8 mouse cellular contexts compared by ENCODE assay signal in the genomic region with DNA sequence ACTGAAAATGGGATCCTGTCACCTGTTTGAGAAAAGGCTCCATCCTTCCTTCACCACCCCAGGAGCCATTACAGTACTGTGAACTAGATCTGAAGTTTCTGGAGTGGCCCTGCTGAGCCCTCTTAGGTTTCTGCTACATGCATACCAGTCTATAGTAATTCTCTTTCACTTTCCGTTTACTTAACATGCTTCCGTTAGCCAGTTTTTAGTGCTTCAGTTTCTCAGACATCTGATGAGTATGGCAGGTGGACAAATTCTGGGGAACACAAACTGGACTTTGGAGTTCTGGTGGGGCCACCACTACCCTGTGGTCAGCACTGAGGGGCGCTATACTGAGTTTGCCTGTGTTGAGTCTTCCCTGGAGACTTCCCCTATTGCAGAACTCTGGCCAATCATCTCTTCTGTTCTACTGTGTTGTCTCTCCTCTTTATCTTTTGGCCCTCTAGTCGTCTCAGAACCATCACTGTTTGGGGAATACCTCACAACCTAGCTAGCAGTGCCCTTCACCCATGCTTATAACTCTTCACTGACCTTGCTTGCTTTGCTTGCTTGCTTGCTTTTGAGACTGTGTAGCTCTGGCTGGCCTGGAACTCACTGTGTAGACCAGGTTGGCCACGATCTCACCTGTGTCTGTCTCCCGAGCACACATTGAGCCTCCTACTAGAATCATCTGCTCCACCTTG. TPM values are rescaled to one million over a fixed set of nuclear protein-coding genes. Genes with fewer than 3 reads are reported as not detected.
A peak's percentile ranks its signal among the peaks of the same experiment; 100 is the strongest.
DNase-seq lines count a peak whose midpoint lies in the region; ATAC-seq and TF ChIP-seq lines count a peak whose summit lies in the region.

No protein-coding gene starts in this region.

- H3K4me2 ChIP-seq in heart, embryonic 15.5 days = peak overlapping the region; percentile 86
- peak overlapping the region; percentile 87 for H3K4me2 ChIP-seq in forebrain, embryonic 11.5 days (ENCODE audit: low read depth, low read length, severe bottlenecking)
- H3K4me2 ChIP-seq in liver, embryonic 12.5 days = peak overlapping the region; percentile 88

- H3K36me3 ChIP-seq in heart, embryonic 15.5 days = peaks cover 20% of the 10 kb centered on the region
- H3K36me3 ChIP-seq in E14TG2a.4 (ENCODE audit: insufficient read depth, low read length) = peaks cover 49% of the 10 kb centered on the region
- H3K36me3 ChIP-seq in forebrain, embryonic 11.5 days (ENCODE audit: control insufficient read depth, insufficient read depth, low read length) = peaks cover 4% of the 10 kb centered on the region; the same call in 1 of the 2 replicates
- peaks cover 35% of the 10 kb centered on the region for H3K36me3 ChIP-seq in liver, embryonic 12.5 days

- H3K4me1 ChIP-seq in heart, embryonic 15.5 days (replicated peaks) = peaks cover 20% of the 10 kb centered on the region
- H3K4me1 ChIP-seq in E14TG2a.4 (replicated peaks; ENCODE audit: low read depth, low read length) = peaks cover 56% of the 10 kb centered on the region
- H3K4me1 ChIP-seq in forebrain, embryonic 11.5 days (replicated peaks; ENCODE audit: control insufficient read depth, insufficient read depth, low read length) = peaks cover 8% of the 10 kb centered on the region; the same call in 1 of the 2 replicates
- H3K4me1 ChIP-seq in liver, embryonic 12.5 days = peaks cover 33% of the 10 kb centered on the region
- H3K4me1 ChIP-seq in olfactory bulb, adult 2 months (ENCODE audit: control insufficient read depth, insufficient read depth, low read length) = peaks cover 7% of the 10 kb centered on the region

- intact Hi-C loops in heart, postnatal 14 days (cut with DNase I) = loop anchor here (5.0 kb wide), 2 partner anchors 48 to 88 kb away; a partner anchor contains a TSS

- peak overlapping the region; percentile 91 for H3K4me3 ChIP-seq in heart, embryonic 15.5 days
- peak overlapping the region; percentile 94 for H3K4me3 ChIP-seq in E14TG2a.4 (replicated peaks; ENCODE audit: low read length)
- H3K4me3 ChIP-seq in forebrain, embryonic 11.5 days (ENCODE audit: low read depth, low read length) = peak overlapping the region; percentile 85
- H3K4me3 ChIP-seq in liver, embryonic 12.5 days = peak overlapping the region; percentile 84
- peak overlapping the region; percentile 96 for H3K4me3 ChIP-seq in olfactory bulb, adult 2 months (ENCODE audit: insufficient read depth, low read depth, low read length)

- H3K9ac ChIP-seq in heart, embryonic 15.5 days = peak overlapping the region; percentile 89
- H3K9ac ChIP-seq in forebrain, embryonic 11.5 days (ENCODE audit: low read length) = peak overlapping the region; percentile 82
- H3K9ac ChIP-seq in liver, embryonic 12.5 days = peak overlapping the region; percentile 87

- H3K27me3 ChIP-seq in heart, embryonic 15.5 days = no peaks in the 10 kb centered on the region
- H3K27me3 ChIP-seq in E14TG2a.4 (ENCODE audit: insufficient read depth, low read length) = no peaks in the 10 kb centered on the region
- H3K27me3 ChIP-seq in forebrain, embryonic 11.5 days (ENCODE audit: control insufficient read depth, insufficient read depth, low read length) = no peaks in the 10 kb centered on the region
- no peaks in the 10 kb centered on the region for H3K27me3 ChIP-seq in liver, embryonic 12.5 days (replicated peaks)

- no peak for DNase-seq in heart, postnatal 14 days
- DNase-seq in forebrain, embryonic 11.5 days (ENCODE audit: low spot score) = no peak
- DNase-seq in cerebellum, adult 8-10 months = no peak
- no peak for DNase-seq in adrenal gland, adult 2 months

- H3K9me3 ChIP-seq in heart, embryonic 15.5 days (replicated peaks) = no peaks in the 10 kb centered on the region
- H3K9me3 ChIP-seq in E14TG2a.4 (ENCODE audit: low read length) = no peaks in the 10 kb centered on the region
- H3K9me3 ChIP-seq in forebrain, embryonic 11.5 days (ENCODE audit: control insufficient read depth, low read length) = no peaks in the 10 kb centered on the region
- no peaks in the 10 kb centered on the region for H3K9me3 ChIP-seq in liver, embryonic 12.5 days (replicated peaks)

- peak; percentile 17; the same call in 1 of the 2 replicates for TF ChIP-seq CTCF in E14TG2a.4 (conservative IDR thresholded peaks at IDR 0.05; ENCODE audit: low read length)
- no peak for TF ChIP-seq CTCF in olfactory bulb, adult 2 months (IDR thresholded peaks at IDR 0.05; ENCODE audit: insufficient read depth, low read depth, low read length)

- WGBS in heart, embryonic 15.5 days = 55% methylated on average over 6 of the region's 6 CpGs
- 81% methylated on average over 6 of the region's 6 CpGs for WGBS in forebrain, embryonic 11.5 days
- WGBS in liver, embryonic 12.5 days (ENCODE audit: insufficient replicate concordance) = 37% methylated on average over 6 of the region's 6 CpGs
- 63% methylated on average over 6 of the region's 6 CpGs for WGBS in olfactory bulb, adult 2 months

- no peak; the same call in 1 of the 2 replicates for ATAC-seq in heart, embryonic 15.5 days (replicated peaks; ENCODE audit: insufficient number of reproducible peaks, insufficient read depth, low FRiP score, low read depth)
- 0 out of 2 replicates have a peak, but pooled peaks have one; percentile 8 for ATAC-seq in forebrain, embryonic 11.5 days (replicated peaks; ENCODE audit: low FRiP score)
- 0 out of 2 replicates have a peak, but pooled peaks have one; percentile 18 for ATAC-seq in liver, embryonic 12.5 days

- peak overlapping the region; percentile 96 for H3K27ac ChIP-seq in heart, embryonic 15.5 days
- no peak overlapping the region for H3K27ac ChIP-seq in forebrain, embryonic 11.5 days (ENCODE audit: low read depth, low read length)
- H3K27ac ChIP-seq in liver, embryonic 12.5 days = peak overlapping the region; percentile 98
- H3K27ac ChIP-seq in olfactory bulb, adult 2 months (ENCODE audit: insufficient read depth, low read depth, low read length) = no peak overlapping the region

- TF ChIP-seq POLR2A in olfactory bulb, adult 2 months (IDR thresholded peaks at IDR 0.05; ENCODE audit: insufficient read depth, low read depth, low read length) = no peak

RNA-seq across cellular contexts. Expression of a gene that starts 0.9 kb away (rescaled TPM):
- polyA plus RNA-seq in heart, embryonic 15.5 days (2015; fragmentation: Nextera tagmentation; extraction: Ambion mirVana) = 64.4 and 82.3 TPM in 2 replicates
- 10 to 100 TPM; 27.3 to 30.5 TPM for total RNA-seq in heart, postnatal 14 days (2021)
- 152 and 157 TPM in 2 replicates for polyA plus RNA-seq in forebrain, embryonic 11.5 days (2014; fragmentation: Nextera tagmentation; extraction: Ambion mirVana)
- 71.6 and 72.0 TPM in 2 replicates for polyA plus RNA-seq in liver, embryonic 12.5 days (2016; fragmentation: Nextera tagmentation; extraction: Ambion mirVana)
- polyA plus RNA-seq in olfactory bulb, adult 2 months (2012; ENCODE audit: insufficient read depth, insufficient read length, low replicate concordance, missing spikeins) = not detected in 2 replicates
- 10 to 100 TPM; 66.6 to 79.3 TPM for total RNA-seq in adrenal gland, adult 2 months (2021)
- 45.7 and 58.2 TPM in 2 replicates for polyA plus RNA-seq in adrenal gland, adult 2 months (2012; rRNA removed)

RNA-seq across cellular contexts. Expression of a gene that starts 14.3 kb away (rescaled TPM):
- 876 and 993 TPM in 2 replicates for polyA plus RNA-seq in heart, embryonic 15.5 days (2015; fragmentation: Nextera tagmentation; extraction: Ambion mirVana)
- total RNA-seq in heart, postnatal 14 days (2021) = 100 to 1,000 TPM; 796 to 815 TPM
- polyA plus RNA-seq in forebrain, embryonic 11.5 days (2014; fragmentation: Nextera tagmentation; extraction: Ambion mirVana) = 5.3 and 6.5 TPM in 2 replicates
- polyA plus RNA-seq in liver, embryonic 12.5 days (2016; fragmentation: Nextera tagmentation; extraction: Ambion mirVana) = 1.7 TPM in 2 replicates
- not detected in 2 replicates for polyA plus RNA-seq in olfactory bulb, adult 2 months (2012; ENCODE audit: insufficient read depth, insufficient read length, low replicate concordance, missing spikeins)
- total RNA-seq in adrenal gland, adult 2 months (2021) = not detected
- not detected in 2 replicates for polyA plus RNA-seq in adrenal gland, adult 2 months (2012; rRNA removed)

RNA-seq across cellular contexts. Expression of a gene that starts 27.0 kb away (rescaled TPM):
- 32.8 and 34.0 TPM in 2 replicates for polyA plus RNA-seq in heart, embryonic 15.5 days (2015; fragmentation: Nextera tagmentation; extraction: Ambion mirVana)
- total RNA-seq in heart, postnatal 14 days (2021) = 10 to 100 TPM; 55.6 to 66.5 TPM
- 19.1 and 20.1 TPM in 2 replicates for polyA plus RNA-seq in forebrain, embryonic 11.5 days (2014; fragmentation: Nextera tagmentation; extraction: Ambion mirVana)
- polyA plus RNA-seq in liver, embryonic 12.5 days (2016; fragmentation: Nextera tagmentation; extraction: Ambion mirVana) = 13.4 and 14.6 TPM in 2 replicates
- polyA plus RNA-seq in olfactory bulb, adult 2 months (2012; ENCODE audit: insufficient read depth, insufficient read length, low replicate concordance, missing spikeins) = not detected in 2 replicates
- 10 to 100 TPM; 63.8 to 65.2 TPM for total RNA-seq in adrenal gland, adult 2 months (2021)
- polyA plus RNA-seq in adrenal gland, adult 2 months (2012; rRNA removed) = 30.6 and 34.0 TPM in 2 replicates

RNA-seq across cellular contexts. Expression of a gene that starts 48.6 kb away (rescaled TPM):
- polyA plus RNA-seq in heart, embryonic 15.5 days (2015; fragmentation: Nextera tagmentation; extraction: Ambion mirVana) = 6.0 and 7.6 TPM in 2 replicates
- total RNA-seq in heart, postnatal 14 days (2021) = 1 to 10 TPM; 4.2 to 5.0 TPM
- 8.8 and 8.9 TPM in 2 replicates for polyA plus RNA-seq in forebrain, embryonic 11.5 days (2014; fragmentation: Nextera tagmentation; extraction: Ambion mirVana)
- polyA plus RNA-seq in liver, embryonic 12.5 days (2016; fragmentation: Nextera tagmentation; extraction: Ambion mirVana) = 2.8 and 2.9 TPM in 2 replicates
- not detected in 2 replicates for polyA plus RNA-seq in olfactory bulb, adult 2 months (2012; ENCODE audit: insufficient read depth, insufficient read length, low replicate concordance, missing spikeins)
- total RNA-seq in adrenal gland, adult 2 months (2021) = 1 to 10 TPM; 5.6 to 7.6 TPM
- polyA plus RNA-seq in adrenal gland, adult 2 months (2012; rRNA removed) = 28.5 and 28.7 TPM in 2 replicates

Comparison
In these comparisons a context has a peak if more than half of its experiments do, and no peak if none do; other contexts are left out.
1. H3K27ac ChIP-seq: peak in heart, embryonic 15.5 days (single experiment) and liver, embryonic 12.5 days (single experiment); none in forebrain, embryonic 11.5 days (single experiment) and olfactory bulb, adult 2 months (single experiment).
2. RNA of a gene that starts 14.3 kb away (polyA plus RNA-seq): 876 to 993 TPM in heart, embryonic 15.5 days; 5.3 to 6.5 TPM in forebrain, embryonic 11.5 days, 1.7 TPM in liver, embryonic 12.5 days, not detected in olfactory bulb, adult 2 months and not detected in adrenal gland, adult 2 months; every median in the first group is over 100 times any median in the second.
3. Peak in every context shown above with its lines, with median percentiles within 50 percentile points of each other: H3K4me2 ChIP-seq, H3K4me3 ChIP-seq and H3K9ac ChIP-seq.